Comparison of ENCODE assay signal across 24 mouse cellular contexts in genomic region chr7:141205504-141205903, GRCm38 (mm10). TPM values are rescaled to one million over a fixed set of nuclear protein-coding genes. Genes with fewer than 3 reads are reported as not detected.
"Had no signal": no experiment of that assay in that cellular context is flagged by ENCODE, and none has a peak within 500 bp of the region (broad histone marks: within the 10 kb centered on the region; RNA-seq: fewer than 3 reads in every experiment).

No protein-coding gene starts in this region.

- H3K9ac ChIP-seq: intestine, embryonic 15.5 days; kidney, embryonic 15.5 days; lung, embryonic 14.5 days; midbrain, embryonic 12.5 days; midbrain, embryonic 15.5 days; neural tube, embryonic 12.5 days; neural tube, embryonic 15.5 days had no signal

- H3K9me3 ChIP-seq: intestine, embryonic 15.5 days; kidney, embryonic 15.5 days; midbrain, embryonic 12.5 days; midbrain, embryonic 15.5 days; neural tube, embryonic 12.5 days; neural tube, embryonic 15.5 days had no signal

- ATAC-seq: intestine, embryonic 15.5 days; lung, postnatal 0 days; midbrain, embryonic 15.5 days had no signal

- DNase-seq: kidney, adult 11 months; kidney, adult 8-10 months; kidney, postnatal 10 days; kidney, postnatal 36 days; layer of hippocampus, postnatal 36 days; left cerebral cortex, postnatal 4 days; lung, embryonic 14.5 days; right cerebral cortex, adult 18-20 months; right cerebral cortex, postnatal 14 days; right cerebral cortex, postnatal 4 days; thymus, adult 18-20 months; thymus, postnatal 36 days had no signal

- H3K27me3 ChIP-seq: intestine, embryonic 15.5 days; kidney, embryonic 15.5 days; midbrain, embryonic 12.5 days; midbrain, embryonic 15.5 days; neural tube, embryonic 12.5 days; neural tube, embryonic 15.5 days had no signal

- H3K4me2 ChIP-seq: intestine, embryonic 15.5 days; kidney, embryonic 15.5 days; lung, embryonic 14.5 days; midbrain, embryonic 12.5 days; midbrain, embryonic 15.5 days; neural tube, embryonic 12.5 days; neural tube, embryonic 15.5 days had no signal

- H3K4me1 ChIP-seq: kidney, embryonic 15.5 days; midbrain, embryonic 12.5 days; midbrain, embryonic 15.5 days; neural tube, embryonic 12.5 days; neural tube, embryonic 15.5 days had no signal

- H3K4me3 ChIP-seq: intestine, embryonic 15.5 days; kidney, embryonic 15.5 days; midbrain, embryonic 12.5 days; midbrain, embryonic 15.5 days; neural tube, embryonic 12.5 days; neural tube, embryonic 15.5 days had no signal

- H3K36me3 ChIP-seq: intestine, embryonic 15.5 days; kidney, embryonic 15.5 days; midbrain, embryonic 12.5 days; midbrain, embryonic 15.5 days; neural tube, embryonic 12.5 days; neural tube, embryonic 15.5 days had no signal

- H3K27ac ChIP-seq: intestine, embryonic 15.5 days; kidney, embryonic 15.5 days; macrophage; midbrain, embryonic 12.5 days; midbrain, embryonic 15.5 days; neural tube, embryonic 12.5 days; neural tube, embryonic 15.5 days; stomach, postnatal 0 days had no signal

RNA-seq across cellular contexts. Expression of gene Lmntd2, which starts 8.4 kb away (rescaled TPM):
- total RNA-seq: layer of hippocampus, adult 8-10 months; layer of hippocampus, postnatal 10 days; layer of hippocampus, postnatal 36 days; left cerebral cortex, postnatal 14 days had no signal
- polyA plus RNA-seq: macrophage had no signal
